Mouse (Mus musculus) adrenal gland, postnatal 10 days (tissue): ENCODE results near the gene Pitx1. TPM values are rescaled to one million over a fixed set of nuclear protein-coding genes. Genes with fewer than 3 reads are reported as not detected.

Source experiments
- DNase-seq: peaks from one replicate; pipeline ENCODE4 v3.0.0; 2021; ENCODE audit warnings: mixed read lengths
- total RNA-seq, 2 experiments: library from RNA; stranded (reverse); gene quantifications; 2 replicates each; pipeline ENCODE4 v1.2.3; 2021

Gene Pitx1
- total RNA-seq, 2 experiments from 2014 or later: not detected

DNA sequence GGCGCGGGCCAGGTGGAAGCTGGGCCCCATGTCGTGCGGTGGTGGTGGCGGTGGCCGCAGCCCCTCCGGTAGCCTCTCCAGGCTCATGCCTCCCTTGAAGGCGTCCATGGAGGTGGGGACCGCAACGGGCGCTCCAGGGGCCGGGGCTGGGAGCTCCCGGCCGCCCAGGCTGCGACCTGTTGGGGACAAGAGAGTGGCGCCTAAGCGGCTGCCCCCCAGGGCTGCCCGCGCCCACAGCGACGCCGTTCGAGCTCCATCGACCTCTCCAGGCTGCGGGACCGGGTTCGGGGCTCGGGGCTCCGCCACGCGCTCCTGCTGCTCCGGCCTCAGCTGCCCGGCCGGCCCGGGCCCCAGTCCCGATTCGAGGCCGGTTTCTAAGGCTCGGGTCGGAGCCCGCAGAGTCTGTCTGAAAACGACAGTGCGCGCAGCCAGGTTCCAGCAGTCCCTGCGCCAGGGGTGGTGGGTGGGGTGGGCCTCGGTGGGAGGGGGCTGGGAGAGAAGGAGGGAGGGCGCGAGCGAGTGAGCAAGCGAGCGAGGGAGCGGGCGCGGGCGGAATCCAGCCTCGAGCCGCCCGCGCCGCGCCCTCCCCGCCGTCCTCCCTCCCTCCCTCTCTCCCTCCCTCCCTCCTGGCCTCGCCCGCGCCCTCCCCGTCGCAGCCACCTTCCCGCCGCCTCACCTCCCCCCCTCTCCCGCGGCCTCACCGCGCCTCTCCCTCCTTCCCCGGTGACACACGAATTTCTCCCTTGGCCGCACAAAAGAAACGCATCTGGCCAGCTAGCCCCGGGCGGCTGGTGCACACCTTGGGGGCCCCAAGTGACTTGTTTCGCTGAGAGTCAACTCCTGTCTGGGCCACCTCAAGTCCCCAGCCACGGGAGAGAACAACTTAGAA, 4.9 kb downstream of the Pitx1 start:
- no peak for DNase-seq

DNA sequence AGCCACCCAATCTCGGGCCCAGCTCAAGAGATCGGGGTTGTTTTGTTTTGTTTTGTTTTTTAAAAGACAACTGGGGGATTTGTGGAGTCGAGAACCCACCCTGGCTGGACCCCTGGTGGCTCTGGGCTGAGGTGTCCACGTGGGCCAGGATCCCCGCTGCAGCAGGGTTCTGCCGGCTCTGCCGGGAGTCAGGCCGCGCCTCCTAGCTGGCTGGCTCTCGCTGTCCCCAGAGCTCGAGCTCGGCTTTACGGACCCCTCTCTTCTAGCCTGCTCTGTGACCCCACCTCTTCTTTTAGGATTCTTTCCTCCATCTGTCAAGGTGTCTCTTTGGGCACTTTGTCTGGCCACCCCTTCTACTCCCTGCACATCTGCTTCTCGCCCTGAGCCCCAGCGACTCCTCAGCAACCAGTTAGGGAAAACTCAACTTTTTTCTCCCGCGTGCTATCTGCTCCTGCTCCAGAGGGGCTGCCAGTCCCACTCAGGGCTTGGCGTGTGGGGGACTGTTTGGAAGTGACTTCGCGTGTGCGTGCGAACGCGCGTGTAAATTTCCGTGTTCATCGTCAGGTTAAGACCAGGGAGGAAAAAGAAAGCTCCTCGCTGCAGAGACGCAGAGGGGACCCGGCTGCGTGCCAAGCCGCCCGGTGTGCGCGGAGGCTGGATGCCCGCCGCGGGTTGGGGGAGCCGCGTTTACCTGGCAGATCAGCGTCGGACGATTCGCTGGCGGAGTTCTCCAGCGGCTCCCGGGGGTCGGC, 5.7 kb downstream of the Pitx1 start:
- peak; percentile 20 for DNase-seq

DNA sequence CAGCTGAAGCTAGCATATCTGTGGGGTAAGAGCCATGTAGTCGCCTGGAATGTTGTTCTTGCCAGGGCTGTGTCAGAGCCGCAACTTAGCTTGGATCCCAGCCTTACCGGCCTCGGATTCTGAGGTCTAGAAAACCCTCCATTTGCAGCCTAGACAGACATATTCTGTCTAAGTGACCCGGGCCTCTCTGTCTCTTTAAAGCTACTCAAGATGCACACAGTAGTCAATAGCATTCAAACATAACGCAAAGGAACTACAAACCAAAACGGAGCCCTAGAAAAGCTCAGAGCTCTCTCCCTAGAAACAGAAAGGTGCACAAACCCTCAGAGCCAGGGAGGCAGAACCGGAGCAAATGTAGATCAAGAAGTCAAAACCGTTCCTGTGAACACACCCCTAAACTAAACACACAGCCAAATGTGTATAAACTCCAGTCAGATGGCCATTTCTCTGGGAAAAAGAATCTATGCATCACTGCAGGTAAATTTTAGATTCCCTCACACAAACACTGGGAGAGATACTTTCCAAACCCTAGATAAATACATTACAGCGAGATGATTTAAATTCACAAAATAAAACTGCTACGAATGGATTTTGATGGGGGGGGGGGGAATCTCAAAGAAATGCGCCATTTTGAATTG, 6.9 kb downstream of the Pitx1 start:
- DNase-seq: no peak

DNA sequence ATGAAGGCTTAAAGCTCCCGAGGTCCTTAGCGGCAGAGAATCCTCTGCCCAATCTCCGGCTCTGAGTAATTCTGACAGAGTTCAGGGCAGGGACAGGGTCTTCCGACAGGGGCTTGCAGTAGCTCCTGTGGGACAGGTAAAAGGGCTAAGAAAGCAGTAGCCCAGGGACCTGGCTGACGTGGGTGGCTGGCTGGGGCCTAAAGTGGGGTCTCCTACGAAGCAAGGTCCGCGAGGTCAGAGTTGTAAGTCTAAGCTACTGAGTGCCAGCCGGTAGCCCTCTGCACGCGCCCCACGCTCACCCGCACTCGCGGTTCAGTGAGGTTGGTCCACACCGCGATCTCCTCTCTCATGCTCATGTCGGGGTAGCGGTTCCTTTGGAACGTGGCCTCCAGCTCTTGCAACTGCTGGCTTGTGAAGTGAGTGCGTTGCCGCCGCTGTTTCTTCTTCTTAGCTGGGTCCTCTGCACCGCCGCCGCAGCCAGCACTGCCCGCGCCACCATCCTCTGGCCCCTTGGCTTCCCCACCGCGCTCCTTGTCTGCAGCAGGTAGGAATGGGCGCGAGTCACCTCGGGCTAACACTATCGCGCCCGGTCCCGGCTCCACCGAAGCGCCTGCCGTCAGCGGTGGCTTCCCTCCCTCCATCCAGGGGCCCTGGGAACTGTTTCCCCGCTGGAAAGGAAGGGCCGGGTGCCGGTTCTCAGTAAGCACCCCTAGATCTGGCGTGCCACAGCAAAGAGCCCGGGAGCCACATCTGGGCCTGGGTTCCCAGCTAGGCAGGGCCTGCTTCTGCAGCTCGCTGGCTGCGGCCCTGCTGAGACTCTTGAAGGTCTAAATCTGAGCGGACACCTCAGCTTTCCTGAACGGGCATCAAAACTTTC, 7.6 kb downstream of the Pitx1 start:
- DNase-seq: peak; percentile 9

DNA sequence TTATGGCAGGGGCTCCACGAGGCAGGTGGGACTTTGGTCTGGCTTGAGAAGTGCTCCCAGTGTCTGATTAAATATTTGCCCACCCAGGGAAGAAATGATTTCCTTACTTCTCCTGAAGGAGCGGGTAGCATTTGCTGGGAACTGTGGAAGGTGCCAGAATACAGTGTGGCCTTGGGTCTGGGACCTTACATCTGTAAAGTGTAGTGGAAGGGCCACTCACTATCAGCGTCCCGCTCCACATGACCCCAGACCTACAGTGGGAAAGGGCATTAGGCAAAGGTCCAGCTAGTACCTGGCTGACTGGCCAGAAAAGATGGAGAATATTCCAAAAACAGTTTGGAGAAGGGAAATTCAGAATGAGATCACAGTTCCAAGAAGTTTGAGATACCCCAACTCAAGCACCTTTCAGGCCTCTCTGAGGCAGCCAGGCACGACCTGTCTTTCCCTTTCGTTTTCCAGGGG, 8.3 kb downstream of the Pitx1 start:
- DNase-seq: no peak

DNA sequence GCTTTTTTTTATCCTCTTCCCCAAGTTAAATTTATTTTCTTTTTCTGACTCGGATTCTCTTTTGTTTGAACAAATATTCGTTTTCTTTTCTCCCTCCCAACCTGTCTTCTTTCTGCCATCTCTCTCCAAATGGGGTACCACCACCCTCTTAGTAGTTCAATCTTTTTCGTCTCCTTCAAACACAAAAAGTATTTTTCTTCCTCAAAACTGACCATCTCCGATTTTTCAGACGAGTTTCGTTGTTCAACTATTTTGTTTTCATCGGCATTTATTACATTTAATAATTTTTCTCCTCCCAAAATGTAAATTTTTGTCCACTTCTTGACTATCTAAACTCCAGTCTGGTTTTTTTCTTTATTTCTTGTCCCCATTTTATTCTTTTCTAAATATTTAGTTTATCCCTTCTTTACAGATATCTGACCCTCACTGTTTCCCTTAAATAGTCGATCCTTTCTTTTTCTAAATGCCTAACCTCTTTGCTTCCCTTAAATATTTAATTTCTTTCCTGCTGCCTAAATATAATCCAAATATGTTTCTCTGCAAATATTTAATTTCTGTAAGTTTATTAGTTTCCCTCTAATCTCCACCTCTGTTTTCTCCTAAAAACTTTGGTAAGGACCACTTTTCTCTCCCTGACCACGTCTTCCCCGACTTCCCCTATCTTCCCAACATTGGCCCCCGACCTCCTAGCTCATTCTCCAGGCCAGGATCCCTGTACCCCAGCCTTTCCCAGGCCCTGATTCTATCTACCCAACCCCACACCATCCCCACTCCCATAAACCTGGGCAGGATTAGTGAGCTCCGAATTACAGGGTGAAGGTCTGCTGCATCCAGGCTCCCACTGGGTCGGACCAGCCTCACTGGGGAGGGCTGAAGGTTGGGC, 9.0 kb downstream of the Pitx1 start:
- no peak for DNase-seq

DNA sequence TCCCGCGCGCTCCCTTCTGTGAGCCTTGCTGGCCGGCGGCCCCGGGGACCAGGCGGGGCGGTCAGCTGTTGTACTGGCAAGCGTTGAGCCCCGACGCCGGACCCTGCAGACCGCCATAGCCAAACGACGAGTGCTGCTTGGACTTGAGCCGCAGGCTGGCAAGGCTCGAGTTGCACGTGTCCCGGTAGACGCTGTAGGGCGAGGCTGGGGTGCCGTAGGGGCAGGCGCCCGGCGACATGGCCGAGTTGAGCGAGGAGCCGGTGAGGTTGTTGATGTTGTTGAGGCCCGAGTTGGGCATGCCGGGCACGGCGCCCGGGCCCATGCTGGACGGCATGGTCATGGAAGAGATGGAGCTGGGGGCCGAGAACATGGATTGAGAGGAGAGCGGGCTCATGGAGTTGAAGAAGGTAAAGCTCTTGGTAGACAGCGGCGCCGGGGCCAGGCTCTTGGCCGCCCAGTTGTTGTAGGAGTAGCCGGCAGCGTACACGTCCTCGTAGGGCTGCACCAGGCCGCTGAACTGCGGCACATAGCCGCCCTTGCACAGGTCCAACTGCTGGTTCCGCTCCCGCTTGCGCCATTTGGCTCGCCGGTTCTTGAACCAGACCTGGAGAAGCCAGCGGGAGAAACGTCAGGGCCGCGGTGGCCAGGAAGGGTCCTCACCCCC, 9.9 kb downstream of the Pitx1 start:
- peak; percentile 31 for DNase-seq

DNA sequence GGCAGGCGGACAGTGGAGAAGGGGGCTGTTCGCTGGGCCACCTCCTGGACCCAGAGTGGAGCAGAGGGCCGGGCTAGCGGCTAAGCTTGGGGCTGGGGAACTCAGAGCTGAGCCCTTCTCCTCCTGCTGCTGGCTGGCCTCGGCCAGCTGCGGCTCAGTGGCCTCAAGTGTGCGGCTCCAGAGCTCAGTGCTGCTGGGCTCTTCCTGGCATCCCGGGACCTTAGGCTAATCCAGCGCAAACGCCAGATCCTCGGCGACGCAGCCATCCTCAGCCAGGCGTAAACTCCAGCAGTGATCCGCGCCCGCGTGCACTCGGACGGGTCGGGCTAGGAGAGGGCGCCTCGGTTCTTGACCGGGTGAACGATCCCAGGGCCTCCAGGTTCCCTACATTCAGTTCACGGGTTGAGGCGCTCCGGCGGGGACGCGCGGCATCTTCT, 10.7 kb downstream of the Pitx1 start:
- peak; percentile 14 for DNase-seq

DNA sequence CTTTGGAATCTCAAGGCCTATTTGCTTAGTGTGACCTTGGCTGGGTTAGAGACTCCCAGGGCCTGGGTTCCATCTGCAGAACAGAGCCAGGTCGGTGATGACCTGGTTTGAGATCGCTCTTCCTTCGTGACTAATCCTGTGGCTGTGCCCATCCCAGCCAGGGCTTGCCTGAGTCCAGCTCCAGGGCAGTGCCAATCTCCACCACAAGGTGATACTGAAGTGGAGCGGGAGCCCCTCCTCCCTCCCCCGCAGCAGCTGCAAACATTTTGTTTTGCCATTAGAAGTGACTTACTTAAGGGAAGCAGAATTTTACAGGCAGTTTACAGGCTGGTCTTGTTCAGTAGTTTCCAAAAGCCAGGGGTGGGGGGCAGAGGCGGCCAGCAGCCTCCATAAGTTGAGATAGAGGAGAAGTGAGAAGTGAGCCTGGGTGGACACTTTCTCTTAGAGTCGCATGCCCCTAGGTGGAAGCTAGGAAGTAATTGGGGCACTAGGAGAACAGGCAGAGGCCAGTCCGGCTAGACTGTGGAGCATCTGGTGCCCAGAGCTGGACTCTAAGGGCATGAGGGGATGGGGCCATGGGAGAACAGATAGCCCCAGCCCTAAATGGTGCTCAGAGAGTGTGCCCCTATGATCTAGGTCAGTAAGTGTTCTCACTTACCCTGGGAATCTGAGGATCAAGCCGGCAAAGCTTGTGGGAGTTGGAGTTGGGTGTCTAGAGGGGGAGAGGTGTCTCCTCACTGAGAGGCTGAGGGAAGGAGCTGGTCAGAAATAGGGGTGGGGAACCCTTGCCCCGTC, 11.6 kb downstream of the Pitx1 start:
- no peak for DNase-seq

DNA sequence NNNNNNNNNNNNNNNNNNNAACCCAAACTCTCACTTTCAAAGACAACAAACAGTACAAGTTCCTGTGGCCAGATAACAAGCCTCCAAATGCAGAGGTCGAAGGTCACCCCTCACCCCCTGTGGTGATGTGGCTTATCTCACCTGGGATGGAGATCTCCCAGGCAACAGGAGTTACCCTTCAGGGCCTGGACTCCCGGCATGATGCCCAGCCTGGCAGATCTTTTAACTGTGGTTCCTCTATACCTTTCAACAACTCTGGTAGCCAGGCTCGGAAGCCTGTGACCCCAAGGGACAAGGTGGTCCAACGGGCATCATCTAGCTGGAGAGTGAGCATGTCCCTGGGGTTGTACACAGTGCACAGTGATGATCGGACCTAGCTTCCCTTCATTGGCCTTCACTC, 13.5 kb downstream of the Pitx1 start:
- no peak for DNase-seq

DNA sequence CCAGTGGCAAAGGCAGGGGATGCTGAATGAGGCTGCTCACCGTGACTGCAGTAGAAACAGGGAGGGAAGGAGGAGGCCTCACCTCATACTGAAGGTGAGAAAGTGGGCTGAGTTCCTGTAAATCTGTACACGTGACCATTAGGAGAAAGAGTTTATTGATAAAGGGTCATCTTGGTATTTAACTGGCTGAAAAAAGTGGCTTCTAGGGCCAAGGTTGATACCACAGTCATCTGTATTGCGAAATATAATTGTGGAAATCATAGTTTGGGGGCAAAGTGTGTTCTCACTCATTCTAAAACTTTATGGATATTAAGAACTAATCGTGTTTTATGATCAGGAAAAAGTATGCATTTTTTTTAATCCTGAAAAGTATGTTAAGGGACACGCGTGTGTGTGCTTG, 21.2 kb downstream of the Pitx1 start:
- no peak for DNase-seq

DNA sequence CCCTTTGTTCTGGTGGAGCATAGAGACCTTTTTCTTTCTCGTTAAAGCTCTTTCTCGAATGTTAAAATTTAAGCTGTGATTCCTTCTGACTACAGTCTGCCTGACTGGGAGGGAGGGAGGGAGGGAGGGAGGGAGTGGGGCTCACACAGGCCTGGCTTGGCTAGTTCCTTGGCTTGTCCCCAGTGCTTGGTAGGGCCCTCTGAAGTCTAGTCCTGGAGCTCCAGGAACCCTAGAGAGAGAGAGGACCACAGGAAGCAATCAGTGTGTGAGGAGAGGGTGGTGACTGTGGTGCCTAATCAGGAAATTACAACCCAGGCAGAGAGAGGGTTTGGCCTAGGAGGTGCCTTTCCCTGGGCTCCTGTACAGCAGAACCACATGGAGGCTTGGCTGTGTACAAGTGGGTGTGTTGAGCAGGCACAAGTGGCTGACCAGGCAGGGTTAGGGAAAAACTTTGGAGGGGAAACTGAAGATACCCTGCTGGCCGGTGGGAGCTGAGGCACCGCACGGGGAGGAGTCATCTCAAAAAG, 22.4 kb downstream of the Pitx1 start:
- DNase-seq: no peak

DNA sequence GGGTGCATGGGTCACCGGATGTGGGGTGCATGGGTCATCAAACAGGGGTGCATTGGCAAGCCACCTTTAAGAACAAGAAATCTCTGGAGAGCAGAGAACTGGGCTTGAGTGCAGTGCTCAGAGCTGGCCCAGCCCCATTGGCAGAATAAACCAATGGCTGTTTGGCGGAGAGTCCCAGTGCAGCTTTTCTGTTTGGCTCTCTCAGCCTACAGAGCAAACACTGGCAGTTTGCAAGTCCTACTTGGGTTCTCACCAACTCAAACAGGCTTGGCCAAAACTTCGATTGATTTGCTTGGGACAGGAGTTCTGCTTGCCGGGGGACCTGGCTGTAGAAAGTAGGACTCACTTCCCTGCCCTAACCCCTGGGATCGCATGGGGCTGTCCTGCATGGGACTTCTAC, 25.0 kb downstream of the Pitx1 start:
- DNase-seq: peak; percentile 57

DNA sequence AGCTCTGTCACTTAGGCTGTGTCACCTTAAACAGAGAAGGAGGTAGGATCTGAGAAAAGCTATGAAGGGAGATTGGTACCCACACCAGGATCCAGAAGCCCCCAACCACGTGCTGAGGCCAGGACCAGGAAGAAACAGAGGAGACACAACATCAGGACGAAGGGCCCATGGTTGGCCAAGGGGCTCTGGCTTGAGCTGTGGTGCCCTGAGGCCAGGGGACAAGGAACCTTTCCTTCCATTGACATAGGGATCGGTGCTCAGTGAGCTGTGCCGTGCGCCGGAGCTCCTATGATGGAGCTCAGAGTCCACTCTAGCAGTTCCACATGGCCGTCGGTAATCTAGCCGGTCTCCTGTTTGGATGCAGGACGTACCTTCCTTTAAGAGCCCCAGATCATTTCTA, 26.3 kb downstream of the Pitx1 start:
- no peak for DNase-seq

DNA sequence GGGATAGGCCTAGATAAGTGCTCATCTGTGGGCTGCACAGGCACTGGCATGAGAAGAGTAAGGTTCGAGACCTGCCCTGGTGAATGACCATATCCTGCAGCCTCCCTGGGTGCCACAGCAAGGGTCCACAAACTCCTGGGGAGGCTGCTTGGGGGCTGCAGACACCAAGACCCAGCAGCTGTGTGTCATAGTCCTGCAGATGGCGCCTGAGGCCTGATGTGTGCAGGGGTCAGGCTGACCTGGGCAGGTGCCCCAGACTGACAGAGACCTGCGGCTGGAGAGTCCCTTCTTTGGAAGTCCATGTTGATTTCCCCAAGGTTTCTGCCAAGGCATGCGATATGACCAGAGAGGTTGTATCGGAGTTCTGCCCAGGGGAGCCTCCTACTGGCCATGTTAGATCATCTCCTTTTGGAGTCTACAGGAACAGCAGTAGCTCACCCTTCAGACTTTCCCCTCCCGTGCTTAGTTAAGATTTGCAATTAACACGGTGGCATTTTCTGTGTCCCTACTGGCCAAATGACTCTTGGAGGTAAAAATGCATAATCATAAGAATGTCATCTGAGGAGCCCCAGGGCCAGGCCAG, 26.9 kb downstream of the Pitx1 start:
- no peak for DNase-seq

DNA sequence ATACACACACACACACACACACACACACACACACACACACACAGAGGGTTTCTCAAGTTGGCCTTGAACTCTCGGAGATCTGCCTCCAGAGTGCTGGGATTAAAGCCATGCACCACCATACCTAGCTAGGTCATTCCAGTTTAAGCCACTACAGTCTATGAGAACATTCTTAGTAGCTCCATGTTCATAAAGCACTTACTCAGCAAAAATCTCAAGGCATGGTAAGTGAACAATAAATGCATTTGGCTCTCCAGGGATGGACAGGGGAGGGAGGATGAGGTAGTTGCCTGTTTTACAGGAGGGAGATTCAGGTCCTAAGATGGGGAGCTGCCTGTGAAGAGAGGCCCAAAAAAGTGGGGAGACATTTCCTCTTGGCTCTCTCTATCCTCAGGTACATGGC, 32.0 kb downstream of the Pitx1 start:
- DNase-seq: no peak

DNA sequence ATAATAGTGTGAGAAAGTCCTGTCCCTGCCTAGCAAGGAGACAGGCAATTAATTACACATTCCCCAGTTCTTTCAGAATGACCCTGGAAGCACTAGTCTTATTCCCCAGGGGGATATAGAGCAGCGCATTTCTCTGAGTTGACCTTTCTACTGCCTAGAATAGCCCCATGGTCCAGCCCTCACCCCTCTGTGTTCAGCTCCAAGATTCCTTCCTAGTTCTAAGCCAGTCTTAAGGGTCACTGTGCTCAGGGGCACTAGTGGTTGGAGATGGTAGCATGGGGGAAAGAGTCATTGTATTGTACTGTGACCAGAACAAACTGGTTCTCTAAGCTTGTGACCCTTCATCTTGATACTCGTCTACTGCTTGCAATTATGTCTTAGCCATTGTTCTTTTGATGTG, 34.7 kb downstream of the Pitx1 start:
- no peak for DNase-seq

DNA sequence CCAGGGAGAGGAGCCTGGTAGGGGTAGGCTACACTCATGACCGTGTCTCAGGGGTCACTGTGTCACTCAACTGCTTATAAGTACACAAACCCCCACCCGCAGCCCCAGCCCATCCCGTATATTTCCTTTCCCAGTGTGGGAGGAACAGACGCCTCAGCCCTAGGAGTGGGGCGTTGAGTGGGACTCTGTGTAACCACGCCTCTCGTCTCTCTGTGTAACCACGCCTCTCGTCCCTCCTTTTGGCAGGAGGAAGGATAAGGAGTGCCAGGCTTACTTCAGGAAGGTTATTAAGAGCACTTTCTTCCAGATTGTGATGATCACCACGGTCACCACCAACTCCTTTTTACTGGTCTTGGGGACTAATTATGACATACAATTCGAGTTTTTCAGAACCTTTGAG, 49.9 kb downstream of the Pitx1 start:
- DNase-seq: peak; percentile 31

DNA sequence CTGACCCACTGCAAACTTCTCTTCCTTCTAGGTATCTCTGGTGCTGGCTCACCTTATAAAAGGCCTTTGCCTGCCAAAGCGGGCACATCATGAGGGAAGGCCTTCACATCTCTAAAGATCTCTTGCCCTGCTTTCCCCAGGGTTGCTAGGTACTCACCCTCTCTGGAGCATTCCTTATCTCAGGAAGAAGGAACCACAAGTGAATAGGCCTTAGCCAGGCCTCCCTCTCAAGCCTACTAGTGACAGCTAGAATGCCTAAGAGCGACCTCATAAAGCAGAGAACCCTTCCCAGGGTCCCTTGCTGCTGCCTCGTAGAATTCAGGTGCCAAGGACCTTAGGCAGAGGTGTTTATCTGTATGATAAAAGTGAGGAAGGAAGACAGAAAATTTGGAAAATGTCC, 51.7 kb downstream of the Pitx1 start, which contains the start of gene Catsper3:
Gene Catsper3 (plus strand): TSS at position 301 of the 400 bp plus-strand sequence.
- DNase-seq: no peak
